Mouse (Mus musculus): ENCODE data around the gene Cbl.

GRCm38 (mm10) chr9:44143421-44143820 is 90.4 kb downstream of the Cbl start:
- TF ChIP-seq CTCF (IDR thresholded peaks at IDR 0.05; ENCODE audit: low read depth, low read length) (no peak), POLR2AphosphoS5 (IDR thresholded peaks at IDR 0.05; ENCODE audit: insufficient replicate concordance, low read depth, low read length) (no peak)
